Mouse (Mus musculus): ENCODE measurements around the gene Ublcp1.

- TF ChIP-seq MAFK (IDR thresholded peaks at IDR 0.05; ENCODE audit: insufficient read depth, low read depth, low read length) = no peak
- TF ChIP-seq ZC3H11A (IDR thresholded peaks at IDR 0.05; ENCODE audit: borderline replicate concordance, low read depth, low read length) = no peak
- no peak for TF ChIP-seq HCFC1 (IDR thresholded peaks at IDR 0.05; ENCODE audit: borderline replicate concordance, insufficient read depth, low read length)
- no peak for TF ChIP-seq CHD2 (IDR thresholded peaks at IDR 0.05; ENCODE audit: low read depth, low read length)
- no peak for TF ChIP-seq ZNF384 (IDR thresholded peaks at IDR 0.05; ENCODE audit: low read depth, low read length)
Observed at GRCm38 (mm10) chr11:44501477-44501876, 31.2 kb upstream of the Ublcp1 start.

Data from ES-E14 (cell line).